Mouse (Mus musculus) layer of hippocampus, postnatal 36 days (tissue): ENCODE results near the gene Runx2. TPM values are rescaled to one million over a fixed set of nuclear protein-coding genes. Genes with fewer than 3 reads are reported as not detected.
A peak's percentile ranks its signal among the peaks of the same experiment; 100 is the strongest.

Source experiments
- DNase-seq, 2 experiments: peaks; one replicate each; pipeline ENCODE4 v3.0.0; 2022
- total RNA-seq, 2 experiments: library from RNA; stranded (reverse); gene quantifications; 2 replicates each; pipeline ENCODE4 v1.2.3; 2021

The Runx2 gene
- total RNA-seq, 2 experiments from 2014 or later = 13.2 to 18.0 TPM

GRCm38 (mm10) chr17:44709516-44710252, 104.9 kb downstream of the Runx2 start:
- peak; percentile 42 for DNase-seq

- DNase-seq = no peak
Measured at GRCm38 (mm10) chr17:44707956-44708355, 106.6 kb downstream of the Runx2 start.

- no peak for DNase-seq
Measured at GRCm38 (mm10) chr17:44706531-44706930, 108.1 kb downstream of the Runx2 start.

GRCm38 (mm10) chr17:44702506-44703298, 111.9 kb downstream of the Runx2 start:
- DNase-seq = no peak

DNA sequence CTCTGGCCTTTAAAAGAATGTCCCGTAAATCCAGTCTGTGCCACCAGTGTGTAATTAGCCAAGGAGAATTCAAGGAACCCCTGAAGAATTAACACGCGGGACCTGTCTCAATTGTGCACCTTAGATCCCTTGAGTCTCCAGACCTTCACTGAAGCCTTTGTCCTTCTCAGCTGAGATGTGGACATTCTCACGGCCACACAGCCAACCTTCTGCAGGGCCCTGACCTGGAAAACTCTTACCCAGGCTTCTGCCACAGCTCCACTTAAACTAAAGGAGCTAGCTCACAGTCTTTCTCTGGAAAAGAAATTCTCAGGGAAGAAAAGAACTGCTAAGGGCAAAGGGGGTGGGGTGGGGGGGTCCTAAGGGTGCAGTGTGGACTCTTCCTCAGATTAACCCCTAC, 113.1 kb downstream of the Runx2 start:
- DNase-seq = no peak

- no peak for DNase-seq
Measured at GRCm38 (mm10) chr17:44700326-44700725, 114.3 kb downstream of the Runx2 start.

DNA sequence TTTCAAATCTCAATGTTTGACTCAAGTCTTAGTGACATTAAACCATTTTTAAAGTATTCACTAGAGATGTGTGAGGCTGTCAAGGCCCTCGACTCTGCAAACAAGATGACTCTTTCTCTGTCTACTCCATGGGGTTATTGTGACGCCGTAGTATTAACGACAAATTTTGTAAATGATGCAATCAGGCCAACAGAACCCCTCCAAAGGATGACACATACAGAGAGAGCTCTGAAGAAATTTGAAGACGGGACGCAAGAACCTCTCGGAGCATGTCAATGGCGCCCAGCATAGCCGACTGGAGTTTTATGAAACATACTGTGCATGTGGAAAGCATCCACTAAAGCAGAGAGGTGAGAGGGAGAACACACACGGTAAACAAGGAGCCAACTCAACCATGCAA, 117.5 kb downstream of the Runx2 start:
- no peak for DNase-seq

GRCm38 (mm10) chr17:44693552-44693951, 121.0 kb downstream of the Runx2 start:
- DNase-seq = no peak

- DNase-seq = no peak
Measured at GRCm38 (mm10) chr17:44691517-44691916, 123.1 kb downstream of the Runx2 start.

DNA sequence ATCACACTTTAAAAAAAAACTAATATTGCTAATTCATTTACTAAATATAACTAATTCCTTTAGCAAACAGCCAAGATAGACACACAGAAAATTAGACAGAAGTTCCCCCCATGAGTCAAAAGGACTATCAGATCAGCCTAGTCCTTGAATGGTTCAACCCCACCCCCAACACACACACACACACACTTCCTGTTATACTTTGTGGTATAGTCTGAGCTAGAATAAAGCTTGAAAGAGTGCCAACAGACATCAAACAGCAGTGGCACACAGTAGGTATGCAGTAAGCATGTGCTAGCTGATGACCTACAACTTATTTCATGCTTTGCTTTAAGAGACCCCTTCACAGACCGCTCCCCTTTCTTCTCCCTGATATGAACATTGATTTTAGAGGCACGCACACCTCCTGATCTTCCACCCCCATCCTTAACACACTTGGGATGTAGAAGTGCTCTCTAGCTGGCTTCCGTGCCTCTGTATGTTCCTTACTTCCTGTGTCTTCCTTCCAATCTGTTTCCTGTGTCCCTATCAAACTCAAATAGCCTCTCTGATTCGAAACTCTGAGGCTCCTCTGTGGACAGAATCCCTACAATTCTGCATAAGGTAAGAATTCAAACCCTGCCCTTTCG, 124.1 kb downstream of the Runx2 start:
- no peak for DNase-seq

DNA sequence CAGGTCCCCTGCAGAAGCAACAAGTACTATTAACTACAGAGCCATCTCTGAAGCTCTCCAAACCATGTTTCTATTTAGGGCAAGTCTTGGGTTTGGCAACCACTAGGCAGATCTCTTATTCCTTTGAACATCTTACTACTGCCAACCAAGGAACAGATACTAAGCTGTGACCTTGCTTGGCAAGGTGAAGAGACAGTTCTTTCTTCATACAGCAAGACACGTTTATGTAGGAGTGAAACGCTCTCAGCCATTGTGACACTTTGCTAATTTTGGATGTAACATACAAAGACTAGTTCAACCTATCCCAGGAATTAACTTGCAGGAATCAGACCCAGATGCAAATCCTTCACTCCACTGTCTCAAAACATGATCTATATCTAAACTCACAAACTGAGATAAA, 126.3 kb downstream of the Runx2 start:
- no peak for DNase-seq

DNA sequence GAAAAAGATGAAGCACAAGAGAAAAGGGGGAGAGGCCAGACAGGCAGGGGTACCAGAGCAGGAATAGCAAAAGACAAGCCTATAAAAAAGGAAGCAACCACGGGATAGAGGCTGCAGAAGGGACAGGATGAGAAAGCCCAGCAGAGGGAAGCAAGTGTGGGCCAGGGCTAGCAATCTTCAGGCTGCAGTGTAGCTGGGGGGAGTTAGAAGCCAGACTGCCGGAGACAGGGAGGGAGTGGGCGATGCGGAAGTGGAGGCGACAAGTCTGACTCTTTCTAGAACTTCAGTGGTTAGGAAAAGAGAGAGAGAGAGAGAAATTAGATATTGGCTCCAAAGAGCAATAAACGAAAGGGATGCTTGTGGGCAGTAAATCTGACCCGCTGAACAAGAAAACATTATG, 129.1 kb downstream of the Runx2 start:
- DNase-seq = peak; percentile 34 to 37

GRCm38 (mm10) chr17:44683026-44683425, 131.6 kb downstream of the Runx2 start:
- DNase-seq = no peak

- no peak for DNase-seq
Measured at GRCm38 (mm10) chr17:44677782-44678181, 136.8 kb downstream of the Runx2 start.

DNA sequence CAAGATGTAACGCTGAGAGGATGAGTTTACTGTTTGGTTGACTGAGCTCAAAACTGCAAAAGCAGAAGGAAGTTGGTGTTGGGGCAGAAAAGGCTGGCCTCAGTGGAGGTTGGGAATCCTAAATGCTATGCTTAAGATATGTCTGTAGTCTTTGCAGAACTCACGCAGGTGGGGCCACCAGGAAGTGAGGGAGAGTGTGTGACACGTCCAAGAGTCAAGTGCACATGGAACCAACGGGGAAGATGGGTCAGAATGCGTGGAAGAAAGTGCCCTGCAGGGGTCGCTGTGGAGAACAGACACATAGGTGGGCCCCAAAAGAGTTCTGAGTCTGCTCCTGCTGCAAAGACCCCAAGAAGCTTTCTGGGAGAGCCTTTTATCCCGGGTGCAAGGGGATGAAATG, 141.8 kb downstream of the Runx2 start:
- no peak for DNase-seq

DNA sequence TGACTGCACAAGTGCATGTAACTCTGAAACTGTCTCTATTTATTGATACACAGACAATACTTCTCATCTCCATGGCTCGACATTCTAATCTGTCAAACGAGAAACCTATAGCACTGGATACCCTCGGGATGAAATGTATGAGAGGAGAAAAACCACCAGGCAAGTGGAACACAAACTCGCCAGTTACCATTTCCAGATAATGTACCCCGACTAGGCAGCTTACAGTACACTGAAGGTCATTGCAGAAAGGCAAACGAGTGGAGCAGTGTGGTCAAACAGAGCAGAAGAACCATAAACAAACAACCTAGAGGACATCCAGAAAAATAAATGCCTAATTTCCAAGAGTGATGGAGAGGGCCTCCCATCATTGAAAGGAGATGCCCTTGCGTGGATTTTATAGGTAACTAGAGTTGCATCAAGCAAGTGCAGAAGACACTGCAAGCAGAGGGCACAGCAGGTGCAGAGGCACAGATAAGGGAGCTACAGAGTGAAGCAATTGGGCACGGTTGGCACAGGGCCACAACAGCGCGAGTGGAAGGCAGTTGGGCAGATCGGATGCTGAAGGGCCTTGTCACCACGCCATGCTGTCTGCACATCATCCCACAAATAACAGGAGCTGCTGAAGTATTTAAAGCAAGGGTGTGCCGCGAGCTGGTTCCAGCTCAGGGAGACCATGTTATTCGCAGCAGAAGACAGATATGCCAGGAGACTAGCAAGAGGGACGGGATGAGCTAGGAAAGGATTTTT, 142.5 kb downstream of the Runx2 start:
- peak; percentile 48 to 54 for DNase-seq

DNA sequence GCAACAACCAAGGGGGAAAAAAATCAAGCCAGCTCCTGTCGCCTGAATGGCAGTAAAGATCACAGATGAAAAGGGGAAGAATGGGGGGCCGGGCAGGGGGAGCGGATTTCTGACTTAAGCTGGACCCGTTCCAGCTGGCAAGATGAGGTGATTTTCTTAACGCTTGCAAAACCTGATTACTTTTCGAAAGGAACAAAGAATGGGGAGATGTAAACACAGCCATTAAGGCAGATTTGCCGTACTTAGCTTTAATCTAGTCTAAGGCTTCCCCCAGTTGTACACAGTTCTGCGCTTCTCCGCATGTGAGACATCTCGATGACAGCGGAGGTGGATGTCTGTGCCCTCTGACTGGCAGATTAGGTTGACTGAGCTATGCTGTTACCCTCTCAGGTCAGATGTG, 144.6 kb downstream of the Runx2 start:
- DNase-seq = no peak

- no peak for DNase-seq
Measured at GRCm38 (mm10) chr17:44667346-44667745, 147.3 kb downstream of the Runx2 start.

GRCm38 (mm10) chr17:44663872-44664271, 150.7 kb downstream of the Runx2 start:
- no peak for DNase-seq

DNA sequence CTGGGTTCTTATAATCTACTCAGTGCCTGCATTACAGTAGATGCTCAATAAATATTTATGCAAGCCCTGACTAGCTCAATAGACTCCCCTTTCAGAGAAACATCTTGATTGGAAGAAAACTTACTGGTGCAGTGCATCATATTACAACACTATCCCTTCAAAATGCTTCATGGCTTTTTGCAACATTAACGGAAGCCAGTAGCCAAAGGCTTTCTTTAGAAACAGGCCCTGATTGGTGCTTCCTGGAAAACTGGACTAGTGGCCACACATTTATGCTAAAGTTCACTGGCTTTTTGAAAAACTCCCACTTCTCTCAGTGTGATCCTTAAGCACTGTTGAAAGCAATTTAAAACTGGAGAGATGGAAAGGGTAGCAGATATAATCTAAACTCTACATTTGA, 151.4 kb downstream of the Runx2 start:
- no peak for DNase-seq

- DNase-seq = no peak
Measured at GRCm38 (mm10) chr17:44662080-44662706, 152.4 kb downstream of the Runx2 start.

DNA sequence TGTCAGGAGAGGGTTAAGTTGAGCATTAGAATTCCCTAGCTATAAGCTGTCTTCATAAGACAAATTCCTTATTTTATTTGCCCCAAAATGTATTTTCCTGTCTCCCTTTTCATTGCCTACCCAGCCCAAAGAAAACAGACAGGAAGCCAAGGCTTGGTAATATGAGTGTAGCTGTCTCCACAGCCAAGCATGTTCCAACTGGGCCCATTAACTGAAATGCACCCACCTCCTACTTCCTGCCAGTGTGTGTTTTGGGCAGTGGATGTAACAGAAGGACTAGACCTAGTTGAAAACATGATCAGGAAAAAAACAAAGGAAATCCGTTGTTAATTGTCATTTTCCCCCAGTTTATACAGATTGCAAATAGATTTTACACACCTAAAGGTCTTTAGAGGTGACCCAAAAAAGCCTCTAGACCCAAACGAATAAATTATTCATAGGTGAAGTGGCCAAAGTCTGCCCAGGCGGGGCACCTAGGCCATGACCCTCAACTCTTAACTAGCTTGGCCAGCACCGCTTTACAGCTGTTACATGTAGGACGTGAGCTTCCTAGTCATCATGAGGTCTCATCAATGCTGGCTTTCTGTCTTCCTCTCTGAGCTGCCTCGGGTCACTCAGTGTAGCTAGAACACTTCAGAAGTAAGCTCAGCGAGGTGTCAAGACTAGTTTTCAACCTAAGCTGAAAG, 154.3 kb downstream of the Runx2 start:
- DNase-seq = no peak
